Mouse (Mus musculus) forebrain, postnatal 0 days (tissue): ENCODE data around the gene Zkscan4. TPM values are rescaled to one million over a fixed set of nuclear protein-coding genes. Genes with fewer than 3 reads are reported as not detected.

Source experiments
- ATAC-seq: fragments of 200-750 bp; cut with Nextera tagmentation; 2 replicates; pipeline ENCODE4 v1.8.0; 2017; ENCODE audit warnings: mild to moderate bottlenecking, moderate library complexity
- DNase-seq: peaks from one replicate; pipeline ENCODE4 v3.0.0-alpha.2; 2015
- H3K27ac ChIP-seq: fragments of 300-500 bp; sonication (generic); 2 replicates; pipeline ENCODE4 v1.5.1; 2014; ENCODE audit warnings: low read depth, mild to moderate bottlenecking, antibody characterized with exemption, low read length, moderate library complexity, mixed read lengths
- H3K27me3 ChIP-seq: fragments of 300-500 bp; sonication (generic); 2 replicates; pipeline ENCODE4 v1.6.1; 2014; ENCODE audit warnings: mild to moderate bottlenecking, low read length, mixed read lengths; ENCODE audit not compliant: insufficient read depth
- H3K36me3 ChIP-seq: fragments of 300-500 bp; sonication (generic); 2 replicates; pipeline ENCODE4 v1.6.1; 2014; ENCODE audit warnings: mild to moderate bottlenecking, moderate library complexity; ENCODE audit not compliant: insufficient read depth
- H3K4me1 ChIP-seq: fragments of 300-500 bp; sonication (generic); 2 replicates; pipeline ENCODE4 v1.6.1; 2014; ENCODE audit warnings: antibody characterized with exemption; ENCODE audit not compliant: insufficient read depth
- H3K4me2 ChIP-seq: fragments of 300-500 bp; sonication (generic); 2 replicates; pipeline ENCODE4 v1.6.1; 2014; ENCODE audit warnings: low read depth, mild to moderate bottlenecking, moderate library complexity
- H3K4me3 ChIP-seq: fragments of 300-500 bp; sonication (generic); 2 replicates; pipeline ENCODE4 v1.5.1; 2014; ENCODE audit warnings: low read depth, low read length, mixed read lengths
- H3K9ac ChIP-seq: fragments of 300-500 bp; sonication (generic); 2 replicates; pipeline ENCODE4 v1.6.1; 2014; ENCODE audit warnings: mild to moderate bottlenecking
- H3K9me3 ChIP-seq: fragments of 300-500 bp; sonication (generic); 2 replicates; pipeline ENCODE4 v1.6.1; 2016; ENCODE audit warnings: low read length
- CTCF ChIP-seq: sonication (generic); IDR thresholded peaks from 2 replicates; pipeline ENCODE4 v1.5.1; 2016; ENCODE audit warnings: antibody characterized with exemption, control low read depth, low read depth
- WGBS: fragments of 180-500 bp; shearing (Covaris S2); extraction: QIAGEN DNeasy Blood & Tissue Kit; methylation state at CpG from one replicate; pipeline ENCODE4 v1.1.7; 2014; 5-methylcytosine and 5-hydroxymethylcytosine counted together
- microRNA counts: library from miRNA; unstranded; fragments of <30 nt; microRNA quantifications from one replicate; lab custom pipeline; 2015
- microRNA-seq, 2 experiments: library from miRNA; unstranded; fragments of <30 nt; microRNA quantifications; one replicate each; pipeline ENCODE4; 2016
- polyA plus RNA-seq: library from polyadenylated mRNA; unstranded; fragments of >200 nt; fragmentation: Nextera tagmentation; extraction: Ambion mirVana; gene quantifications from 2 replicates; pipeline ENCODE4 v1.2.1, GENCODE M21; 2015
- total RNA-seq: library from RNA; depleted of rRNA; stranded (reverse); fragments of >200 nt; gene quantifications from 2 replicates; pipeline ENCODE4 v1.2.3, GENCODE M21; 2014; rRNA removed

The Zkscan4 gene
- total and polyA plus RNA-seq, 2 experiments from 2014 or later = 6.1 to 8.9 TPM

GRCm38 (mm10) chr13:21506221-21506649 lies 27.5 kb downstream of the Zkscan4 start:
- DNase-seq (peak; percentile 92), ATAC-seq (peak; percentile 99)
- peak overlapping the region; percentile 62 for H3K9ac ChIP-seq
- H3K4me3 ChIP-seq = peak overlapping the region; percentile 60
- no peaks in the 10 kb centered on the region for H3K9me3 ChIP-seq
- peak overlapping the region; percentile 53 for H3K4me2 ChIP-seq
- H3K27me3 ChIP-seq = no peaks in the 10 kb centered on the region
- under 1% methylated on average over 21 of the region's 21 CpGs for WGBS
- no peaks in the 10 kb centered on the region for H3K4me1 ChIP-seq
- no peaks in the 10 kb centered on the region for H3K36me3 ChIP-seq
- no peak for TF ChIP-seq CTCF
- peak overlapping the region; percentile 78 for H3K27ac ChIP-seq

GRCm38 (mm10) chr13:21530136-21530535 lies 51.4 kb downstream of the Zkscan4 start:
- DNase-seq (peak; percentile 7), ATAC-seq (no peak)
- WGBS = 48% methylated on average over 7 of the region's 7 CpGs
- no peaks in the 10 kb centered on the region for H3K9me3 ChIP-seq
- H3K9ac ChIP-seq = 0 out of 2 replicates have a peak overlapping the region, but pooled peaks have one; percentile 1
- H3K27me3 ChIP-seq = no peaks in the 10 kb centered on the region
- H3K27ac ChIP-seq = no peak overlapping the region
- peaks cover 6% of the 10 kb centered on the region; the same call in 1 of the 2 replicates for H3K4me1 ChIP-seq
- H3K4me3 ChIP-seq = peak overlapping the region; percentile 88
- peaks cover 7% of the 10 kb centered on the region; the same call in 1 of the 2 replicates for H3K36me3 ChIP-seq
- TF ChIP-seq CTCF = no peak
- peak overlapping the region; percentile 74 for H3K4me2 ChIP-seq

DNA sequence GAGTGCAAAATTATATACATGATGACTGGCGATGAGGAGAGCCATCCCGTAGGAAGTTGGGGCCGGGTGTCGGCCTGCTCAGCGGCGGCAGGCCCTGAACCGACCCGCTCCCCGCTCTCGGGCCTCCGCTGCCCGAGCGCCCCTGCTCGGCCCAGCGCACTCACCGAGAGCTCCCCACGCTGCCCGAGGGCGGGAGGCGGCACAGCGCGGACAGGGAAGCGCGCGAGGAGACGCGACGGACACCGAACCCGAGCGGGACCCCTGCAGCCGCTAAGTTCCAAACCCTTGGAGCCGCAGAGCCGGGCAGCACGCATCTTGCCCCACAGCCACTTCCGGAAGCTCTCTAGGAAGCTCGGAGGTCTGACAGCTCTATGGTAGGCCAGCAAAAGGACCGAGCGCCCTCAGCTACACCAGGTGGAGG lies 52.1 kb downstream of the Zkscan4 start, which contains the start of gene Zkscan8:
TSS of gene Zkscan8 (minus strand) at position 340 of the 421 bp plus-strand sequence.
- DNase-seq = peak; percentile 91
- Histone ChIP-seq H3K9ac (peak within 1 kb of the TSS; percentile 96), H3K27me3 (no peaks in the 10 kb centered on the region), H3K27ac (peak within 1 kb of the TSS; percentile 89), H3K4me2 (peak within 1 kb of the TSS; percentile 74), H3K9me3 (no peaks in the 10 kb centered on the region), H3K36me3 (peaks cover 6% of the 10 kb centered on the region; the same call in 1 of the 2 replicates), H3K4me1 (peaks cover 6% of the 10 kb centered on the region; the same call in 1 of the 2 replicates), H3K4me3 (peak within 1 kb of the TSS; percentile 88)
- TF ChIP-seq CTCF = peak; percentile 17
- under 1% methylated on average over 39 of the region's 39 CpGs for WGBS
- ATAC-seq = peak; percentile 99

MicroRNAs within 50 kb of the gene (microRNA counts, 519-probe panel; counts per million panel counts)
- not detected for microRNA mmu-miR-1896 (lab: Ali Mortazavi, UCI)

Small RNAs within 50 kb of the gene (microRNA-seq; reads per million reads assigned to microRNA genes)
- gene Mir1896 = 0 reads per million in 2 experiments

Other genes starting within 250 kb of the Zkscan4 start
- gene Gpx5, start 186.2 kb upstream of the Zkscan4 start, total RNA-seq = not detected in 2 replicates
- gene Gpx5, start 186.2 kb upstream of the Zkscan4 start, polyA plus RNA-seq = not detected in 2 replicates
- gene Gpx6, start 166.8 kb upstream of the Zkscan4 start, total RNA-seq = 0.15 TPM in 1 of 2 replicates, not detected in the other
- 0.11 and 0.14 TPM in 2 replicates for gene Gpx6, start 166.8 kb upstream of the Zkscan4 start, polyA plus RNA-seq
- not detected in 2 replicates for gene Olfr1367, start 132.0 kb upstream of the Zkscan4 start, total RNA-seq
- gene Olfr1367, start 132.0 kb upstream of the Zkscan4 start, polyA plus RNA-seq = not detected in 2 replicates
- gene Zscan12, start 116.1 kb upstream of the Zkscan4 start, total RNA-seq = 10.4 and 11.5 TPM in 2 replicates
- gene Zscan12, start 116.1 kb upstream of the Zkscan4 start, polyA plus RNA-seq = 7.2 and 8.1 TPM in 2 replicates
- 51.8 and 54.0 TPM in 2 replicates for gene Zkscan3, start 76.2 kb upstream of the Zkscan4 start, total RNA-seq
- 42.2 and 45.6 TPM in 2 replicates for gene Zkscan3, start 76.2 kb upstream of the Zkscan4 start, polyA plus RNA-seq
- gene Pgbd1, start 37.8 kb upstream of the Zkscan4 start, total RNA-seq = 2.3 and 4.7 TPM in 2 replicates
- 0.83 and 1.5 TPM in 2 replicates for gene Pgbd1, start 37.8 kb upstream of the Zkscan4 start, polyA plus RNA-seq
- gene Zscan26, start 25.2 kb upstream of the Zkscan4 start, total RNA-seq = 25.2 and 27.1 TPM in 2 replicates
- 10.9 and 16.7 TPM in 2 replicates for gene Zscan26, start 25.2 kb upstream of the Zkscan4 start, polyA plus RNA-seq
- 0.69 and 1.3 TPM in 2 replicates for gene Nkapl, start 10.4 kb upstream of the Zkscan4 start, total RNA-seq
- gene Nkapl, start 10.4 kb upstream of the Zkscan4 start, polyA plus RNA-seq = 1.8 and 2.7 TPM in 2 replicates
- 1.5 TPM in 1 of 2 replicates, not detected in the other for gene Gm10065, start 534 bp downstream of the Zkscan4 start, total RNA-seq
- gene Gm10065, start 534 bp downstream of the Zkscan4 start, polyA plus RNA-seq = not detected in 2 replicates
- gene AK157302, start 16.3 kb downstream of the Zkscan4 start, total RNA-seq = 0.14 and 0.31 TPM in 2 replicates
- 0.42 and 0.54 TPM in 2 replicates for gene AK157302, start 16.3 kb downstream of the Zkscan4 start, polyA plus RNA-seq
- gene Gm11273, start 22.5 kb downstream of the Zkscan4 start, total RNA-seq = 5.9 and 7.1 TPM in 2 replicates
- 5.8 and 11.0 TPM in 2 replicates for gene Gm11273, start 22.5 kb downstream of the Zkscan4 start, polyA plus RNA-seq
- gene Zkscan8, start 52.2 kb downstream of the Zkscan4 start, total RNA-seq = 7.8 and 9.5 TPM in 2 replicates
- 1.3 and 2.2 TPM in 2 replicates for gene Zkscan8, start 52.2 kb downstream of the Zkscan4 start, polyA plus RNA-seq
- not detected in 2 replicates for gene Olfr1366, start 63.9 kb downstream of the Zkscan4 start, total RNA-seq
- 0.15 TPM in 2 replicates for gene Olfr1366, start 63.9 kb downstream of the Zkscan4 start, polyA plus RNA-seq
- not detected in 2 replicates for gene Olfr1535, start 81.0 kb downstream of the Zkscan4 start, total RNA-seq
- gene Olfr1535, start 81.0 kb downstream of the Zkscan4 start, polyA plus RNA-seq = 0.06 and 0.07 TPM in 2 replicates
- gene Olfr1364, start 102.9 kb downstream of the Zkscan4 start, total RNA-seq = not detected in 2 replicates
- not detected in 2 replicates for gene Olfr1364, start 102.9 kb downstream of the Zkscan4 start, polyA plus RNA-seq
- gene Olfr1362, start 135.1 kb downstream of the Zkscan4 start, total RNA-seq = not detected in 2 replicates
- gene Olfr1362, start 135.1 kb downstream of the Zkscan4 start, polyA plus RNA-seq = not detected in 2 replicates
- not detected in 2 replicates for gene Olfr11, start 163.6 kb downstream of the Zkscan4 start, total RNA-seq
- gene Olfr11, start 163.6 kb downstream of the Zkscan4 start, polyA plus RNA-seq = not detected in 2 replicates
- gene Olfr1361, start 184.5 kb downstream of the Zkscan4 start, total RNA-seq = not detected in 2 replicates
- gene Olfr1361, start 184.5 kb downstream of the Zkscan4 start, polyA plus RNA-seq = not detected in 2 replicates
- gene Olfr1360, start 198.5 kb downstream of the Zkscan4 start, total RNA-seq = not detected in 2 replicates
- not detected in 2 replicates for gene Olfr1360, start 198.5 kb downstream of the Zkscan4 start, polyA plus RNA-seq
- gene Olfr1359, start 219.2 kb downstream of the Zkscan4 start, total RNA-seq = not detected in 2 replicates
- not detected in 2 replicates for gene Olfr1359, start 219.2 kb downstream of the Zkscan4 start, polyA plus RNA-seq
- 131 and 141 TPM in 2 replicates for gene Hist1h2bl, start 237.2 kb downstream of the Zkscan4 start, total RNA-seq
- 0.65 and 0.73 TPM in 2 replicates for gene Hist1h2bl, start 237.2 kb downstream of the Zkscan4 start, polyA plus RNA-seq
- 342 and 560 TPM in 2 replicates for gene Hist1h2ai, start 237.5 kb downstream of the Zkscan4 start, total RNA-seq
- 12.1 and 14.6 TPM in 2 replicates for gene Hist1h2ai, start 237.5 kb downstream of the Zkscan4 start, polyA plus RNA-seq
- 277 and 308 TPM in 2 replicates for gene Hist1h3h, start 238.8 kb downstream of the Zkscan4 start, total RNA-seq
- 0.75 and 1.3 TPM in 2 replicates for gene Hist1h3h, start 238.8 kb downstream of the Zkscan4 start, polyA plus RNA-seq
- gene Hist1h2bm, start 243.1 kb downstream of the Zkscan4 start, total RNA-seq = 308 and 356 TPM in 2 replicates
- 0.34 TPM in 1 of 2 replicates, not detected in the other for gene Hist1h2bm, start 243.1 kb downstream of the Zkscan4 start, polyA plus RNA-seq